Mouse (Mus musculus): ENCODE measurements at regions not wholly inside any gene's neighbourhood (a gene's known extent, or its start where the extent isn't known, plus 50 kb on each side); places are given as distances from the start of the nearest gene placed in this dataset.

DNA sequence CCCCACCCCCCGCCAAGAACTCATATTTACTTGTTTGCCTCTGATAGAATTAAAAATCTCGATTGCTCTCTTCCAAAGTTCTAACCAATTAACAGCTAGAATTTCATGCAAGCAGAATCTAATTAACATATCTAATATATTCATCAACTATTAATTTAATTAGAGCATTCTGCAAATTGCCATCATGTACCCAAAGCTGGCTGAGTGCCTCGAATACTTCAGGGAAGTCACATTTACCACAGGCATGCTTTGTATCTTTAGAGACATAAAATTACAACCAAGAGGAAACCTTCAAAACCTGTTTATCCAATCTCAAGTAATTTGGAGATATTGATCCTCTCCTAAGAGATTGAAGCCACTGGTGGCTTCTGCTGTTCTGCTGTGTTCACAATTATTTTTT, 401.6 kb upstream of the Nmur2 start:
- no peak for DNase-seq (ENCODE audit: low spot score)

GRCm38 (mm10) chr11:56441071-56441470, 400.3 kb upstream of the Nmur2 start:
- no peak for DNase-seq (ENCODE audit: low spot score)

GRCm38 (mm10) chr11:56431089-56431488, 390.3 kb upstream of the Nmur2 start:
- no peak for DNase-seq (ENCODE audit: low spot score)

DNA sequence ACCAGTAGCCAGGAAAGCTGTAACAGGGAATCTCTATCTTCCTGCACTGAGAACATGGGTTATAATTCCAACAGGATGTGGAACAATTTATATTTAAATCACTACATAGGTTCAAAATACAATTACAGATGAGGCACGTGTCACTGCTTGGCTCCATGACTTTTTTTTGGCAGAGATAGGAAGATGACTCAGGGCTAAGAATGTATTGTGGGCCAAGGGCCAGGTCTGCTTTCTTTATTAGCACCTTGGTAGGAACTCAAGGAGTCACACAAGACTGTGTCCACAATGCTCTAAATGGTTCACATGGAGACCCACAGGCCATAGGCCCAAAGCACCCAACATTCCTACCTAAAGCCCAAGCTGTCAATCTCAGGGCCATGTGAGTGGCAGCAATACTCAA, 344.0 kb upstream of the Nmur2 start:
- DNase-seq (ENCODE audit: low spot score): no peak

GRCm38 (mm10) chr11:56377535-56377934, 336.7 kb upstream of the Nmur2 start:
- no peak for DNase-seq (ENCODE audit: low spot score)

DNA sequence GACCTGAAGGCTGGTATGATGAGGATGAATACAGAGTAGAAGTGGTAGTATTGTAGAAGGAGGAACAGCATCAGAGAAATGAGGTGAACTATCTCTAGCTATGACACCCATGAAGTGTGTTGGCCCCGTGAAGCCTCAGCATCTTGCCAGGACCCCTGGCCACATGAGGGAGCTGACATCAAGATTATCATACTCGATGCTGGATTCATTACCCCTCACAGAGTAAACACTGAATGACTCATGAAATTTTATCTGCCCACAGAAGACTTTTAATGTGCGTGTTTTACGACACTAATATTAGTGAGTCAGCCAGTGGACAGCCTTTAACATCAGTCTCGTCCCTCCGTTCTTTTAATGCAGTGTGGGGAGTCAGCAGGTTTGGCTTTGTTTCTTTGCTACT, 333.5 kb upstream of the Nmur2 start:
- no peak for DNase-seq (ENCODE audit: low spot score)

DNA sequence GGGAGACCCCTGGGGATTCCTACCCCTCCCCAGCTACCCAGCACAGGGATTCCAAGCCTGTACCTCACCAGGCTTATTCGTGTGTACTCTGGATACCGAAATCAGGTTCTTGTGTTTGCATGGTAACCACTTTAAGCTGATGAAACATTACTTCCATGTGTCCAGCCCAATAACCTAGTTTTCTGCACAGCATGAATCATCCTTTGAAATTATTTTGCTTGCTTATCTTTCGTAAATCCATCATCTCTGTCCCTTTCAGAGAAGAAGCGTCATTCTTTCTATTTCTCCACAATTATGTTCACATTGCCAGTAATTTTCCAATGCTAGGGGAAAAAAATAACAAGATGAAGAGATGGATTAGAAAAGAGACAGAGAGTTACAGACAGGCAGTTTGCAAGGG, 332.8 kb upstream of the Nmur2 start:
- DNase-seq (ENCODE audit: low spot score): no peak

DNA sequence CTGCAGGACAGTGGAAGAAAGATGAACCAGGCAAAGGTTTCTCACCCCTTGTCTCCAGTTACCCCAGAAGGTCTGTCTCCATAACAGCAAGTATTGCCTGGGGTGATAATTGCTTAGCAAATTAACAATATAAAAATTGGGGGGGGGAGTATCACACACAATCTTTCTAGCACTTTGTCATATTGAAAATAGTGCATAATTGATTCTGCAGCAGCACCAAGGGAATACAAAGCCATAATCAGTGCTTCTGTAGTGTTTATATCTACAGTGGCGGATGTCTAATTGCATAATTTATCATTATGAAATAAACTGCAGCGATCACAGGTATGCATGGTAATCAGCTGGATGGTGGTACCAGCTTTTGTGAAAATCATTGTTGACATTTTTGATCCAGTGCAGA, 316.9 kb upstream of the Nmur2 start:
- no peak for DNase-seq (ENCODE audit: low spot score)

DNA sequence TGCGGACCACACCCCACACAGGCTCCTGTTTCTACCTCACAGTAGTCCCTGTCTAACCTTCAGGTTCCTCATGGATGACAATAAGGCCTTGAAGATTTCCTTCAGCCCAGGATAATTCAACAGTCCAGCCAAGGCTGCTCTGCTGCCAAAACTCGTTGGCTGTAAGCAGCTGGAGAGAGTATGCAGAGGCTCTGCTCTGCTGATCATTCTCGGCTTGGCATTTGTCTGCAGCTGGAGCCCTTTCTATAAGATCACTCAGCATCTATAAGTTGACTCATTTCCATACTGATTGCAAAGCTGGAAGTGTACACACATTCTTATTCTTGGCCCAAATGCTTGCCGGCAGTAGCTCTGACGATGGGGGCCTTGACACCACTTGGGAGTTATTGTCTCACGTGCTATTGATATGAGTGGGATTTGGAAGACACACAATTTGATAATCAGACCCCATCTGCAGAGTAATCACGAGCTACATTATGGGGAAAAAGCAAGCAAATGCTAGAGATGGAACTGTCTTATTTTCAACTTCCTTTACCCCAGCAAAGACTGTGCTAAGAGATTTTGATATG, 311.1 kb upstream of the Nmur2 start:
- DNase-seq (ENCODE audit: low spot score): no peak

DNA sequence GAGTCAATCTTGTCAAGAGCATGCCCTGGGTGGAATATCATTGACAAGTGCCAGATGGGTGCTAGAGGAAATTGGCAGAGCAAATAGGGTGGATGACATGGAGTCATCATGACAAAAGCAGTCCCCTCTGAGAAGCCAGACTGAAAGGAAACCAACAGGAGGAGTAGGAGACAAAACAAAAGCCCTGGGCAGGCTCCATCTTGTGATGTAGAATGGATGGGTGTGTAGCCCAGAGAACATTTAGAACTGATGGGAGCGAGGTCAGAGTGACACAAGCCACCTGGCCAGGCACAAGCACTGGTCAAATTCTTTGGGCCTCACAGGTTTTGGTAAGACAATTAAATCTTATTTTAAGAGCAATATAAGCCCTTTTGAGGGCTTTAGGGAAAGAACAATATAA, 310.4 kb upstream of the Nmur2 start:
- no peak for DNase-seq (ENCODE audit: low spot score)

- DNase-seq (ENCODE audit: low spot score): no peak
Measured at GRCm38 (mm10) chr11:56349766-56350165, 309.0 kb upstream of the Nmur2 start.

GRCm38 (mm10) chr11:56348408-56348807, 307.6 kb upstream of the Nmur2 start:
- no peak for DNase-seq (ENCODE audit: low spot score)

DNA sequence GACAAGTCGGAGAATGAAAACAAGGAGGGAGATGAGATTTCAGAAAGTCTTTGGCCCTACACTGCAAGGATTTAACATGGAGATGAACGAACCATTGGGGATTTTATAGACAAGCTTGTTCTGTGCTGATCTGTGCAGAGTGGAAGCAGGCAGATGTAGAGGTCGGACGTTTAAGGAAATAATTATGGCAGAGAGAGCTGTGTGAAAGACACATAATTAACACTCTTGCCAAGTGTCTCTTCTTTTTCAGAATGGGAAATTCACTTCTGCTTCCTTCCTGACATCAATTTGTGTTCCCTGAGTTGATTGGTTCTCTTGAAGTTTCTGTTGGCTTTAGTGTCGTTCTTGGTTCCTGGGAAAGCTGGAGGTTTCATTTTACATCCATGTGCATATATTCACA, 302.3 kb upstream of the Nmur2 start:
- DNase-seq (ENCODE audit: low spot score): no peak

GRCm38 (mm10) chr11:56341731-56342130, 300.9 kb upstream of the Nmur2 start:
- DNase-seq (ENCODE audit: low spot score): no peak

DNA sequence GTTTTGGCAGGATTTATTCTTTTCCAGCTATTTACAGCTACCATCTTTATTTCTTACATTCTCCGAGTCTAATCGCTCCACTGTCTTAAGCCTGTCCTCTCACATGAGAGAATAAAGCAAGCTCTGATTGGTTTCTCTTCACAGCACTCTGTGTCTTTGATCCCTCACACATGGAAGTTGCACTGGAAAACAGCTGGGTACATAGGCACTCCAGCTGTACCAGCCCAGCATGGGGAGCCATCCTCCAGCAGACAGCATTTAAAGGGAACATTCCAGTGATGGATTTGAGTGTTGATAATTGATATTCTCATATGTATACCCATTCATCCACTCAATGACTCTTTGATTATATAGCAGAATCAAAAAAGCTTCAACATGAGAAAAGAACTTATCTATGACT, 300.2 kb upstream of the Nmur2 start:
- no peak for DNase-seq (ENCODE audit: low spot score)

GRCm38 (mm10) chr11:56338511-56338910, 297.7 kb upstream of the Nmur2 start:
- DNase-seq (ENCODE audit: low spot score): no peak

GRCm38 (mm10) chr11:56335937-56336336, 295.1 kb upstream of the Nmur2 start:
- DNase-seq (ENCODE audit: low spot score): no peak

DNA sequence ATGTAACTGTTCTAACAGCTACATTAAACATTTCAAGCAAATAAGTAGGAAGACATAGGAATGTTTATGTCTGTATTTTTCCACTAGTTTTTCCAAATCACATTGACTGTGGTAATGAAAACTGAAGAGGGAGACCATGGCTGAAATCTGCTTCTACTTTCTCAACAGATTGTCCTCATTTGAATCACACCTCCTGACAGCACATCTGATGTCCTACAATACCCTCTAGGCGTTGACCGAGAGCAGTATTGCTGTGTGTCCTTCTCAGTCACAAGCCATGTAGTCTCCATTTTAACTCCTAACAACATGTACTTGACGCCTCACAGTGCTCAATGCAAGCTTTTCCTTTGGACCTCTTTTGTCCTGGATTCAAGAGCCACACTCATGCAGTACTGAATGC, 279.5 kb upstream of the Nmur2 start:
- DNase-seq (ENCODE audit: low spot score): no peak

DNA sequence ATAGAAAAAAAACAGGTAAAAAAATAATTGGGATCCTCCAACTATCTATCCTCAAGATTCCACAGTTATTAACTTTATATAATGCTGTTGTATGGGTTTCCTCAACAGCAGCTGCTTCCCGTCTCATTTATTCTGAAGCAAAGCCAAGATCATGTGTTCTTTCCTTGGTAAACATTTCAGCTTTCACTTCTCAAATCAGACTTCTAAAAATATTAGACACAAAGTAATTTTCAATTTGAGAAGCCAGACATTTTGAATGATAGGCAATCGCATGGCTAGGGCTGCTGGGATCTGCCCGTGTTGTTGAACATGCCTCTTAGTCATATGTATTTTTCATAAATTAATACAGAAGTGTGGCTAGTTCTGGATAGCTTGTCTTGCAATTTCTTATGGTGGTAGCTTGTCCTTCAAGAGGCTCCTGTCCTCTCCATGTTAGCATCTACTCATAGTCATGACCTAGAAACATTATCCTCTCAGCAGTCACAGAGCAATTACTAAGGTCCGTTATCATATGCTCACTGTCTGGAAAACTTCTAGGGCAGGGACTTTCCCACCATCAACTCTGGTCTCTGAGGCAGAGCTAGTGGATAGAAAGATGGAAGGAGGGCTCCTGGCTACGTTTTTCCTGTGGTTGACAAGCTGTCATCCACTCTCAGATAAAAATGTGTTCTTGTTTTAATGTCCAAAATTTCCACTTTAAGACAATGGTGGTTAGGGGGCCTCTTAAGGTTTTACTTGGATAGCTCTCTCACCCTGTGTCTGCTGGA, 274.6 kb upstream of the Nmur2 start:
- no peak for DNase-seq (ENCODE audit: low spot score)

- no peak for DNase-seq (ENCODE audit: low spot score)
Measured at GRCm38 (mm10) chr11:56309549-56309948, 268.7 kb upstream of the Nmur2 start.

GRCm38 (mm10) chr11:56308383-56309105, 267.7 kb upstream of the Nmur2 start:
- no peak for DNase-seq (ENCODE audit: low spot score)

- no peak for DNase-seq (ENCODE audit: low spot score)
Measured at GRCm38 (mm10) chr11:56307051-56307450, 266.2 kb upstream of the Nmur2 start.

Data from urinary bladder, postnatal 25 days (tissue).